Mouse (Mus musculus): Measurements from ENCODE around the gene Armcx1.

GRCm38 (mm10) chrX:134756434-134757292 is 38.9 kb downstream of the Armcx1 start, which contains the start of gene Armcx3:
- TF ChIP-seq CTCF (IDR thresholded peaks at IDR 0.05; ENCODE audit: low read depth) = no peak
- no peak for TF ChIP-seq EP300 (optimal IDR thresholded peaks at IDR 0.05)
